Mouse (Mus musculus): Measurements from ENCODE around the gene Gjc2. TPM values are rescaled to one million over a fixed set of nuclear protein-coding genes. Genes with fewer than 3 reads are reported as not detected.
A peak's percentile ranks its signal among the peaks of the same experiment; 100 is the strongest.

Gene Gjc2
- total and polyA plus RNA-seq, 2 experiments from 2014 or later, result 0.31 to 0.76 TPM

DNA sequence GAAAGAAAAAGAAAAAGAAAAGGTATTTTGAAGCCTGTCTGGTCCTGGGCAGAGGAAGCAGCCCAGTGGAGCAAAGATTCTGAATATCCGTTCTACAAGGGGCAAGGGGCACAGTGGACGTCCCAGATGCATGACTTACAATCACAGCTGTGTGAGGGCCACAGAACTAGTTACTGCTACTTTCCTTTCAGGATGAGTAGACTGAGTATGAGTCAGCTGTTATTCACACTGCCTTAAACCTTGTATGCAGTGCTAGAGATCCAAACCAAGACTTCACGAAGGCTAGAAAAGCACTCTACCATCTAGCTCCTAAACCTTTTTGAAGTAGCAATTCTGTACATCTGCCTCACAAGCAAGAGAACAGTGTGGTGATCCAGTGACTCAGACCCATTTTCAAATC, 43.2 kb upstream of the Gjc2 start:
- 57% methylated on average over 3 of the region's 3 CpGs for WGBS

DNA sequence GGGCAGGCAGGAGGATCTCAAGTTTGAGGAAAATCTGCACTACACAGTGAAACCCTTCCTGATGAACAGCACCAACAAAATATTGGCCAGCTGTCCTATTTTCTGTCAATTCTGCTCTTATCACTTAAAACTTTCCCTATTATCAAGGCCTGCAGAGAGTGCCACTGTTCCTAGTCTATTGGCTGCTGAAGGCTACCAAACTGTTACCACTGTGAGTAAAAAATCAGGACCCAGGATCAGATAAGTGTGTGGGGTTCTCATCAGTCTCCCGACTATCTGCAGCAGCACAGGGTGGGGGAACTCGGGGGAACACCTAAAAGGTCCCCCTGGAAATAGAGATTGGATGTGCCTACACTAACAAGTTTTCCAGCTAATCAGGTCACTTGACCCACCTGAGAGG, 42.2 kb upstream of the Gjc2 start:
- 83% methylated on average over 2 of the region's 2 CpGs for WGBS
- Histone ChIP-seq H3K4me2 (ENCODE audit: low read depth) (no peak overlapping the region), H3K36me3 (ENCODE audit: insufficient read depth) (no peaks in the 10 kb centered on the region), H3K9ac (no peak overlapping the region), H3K27me3 (ENCODE audit: insufficient read depth, low read length) (no peaks in the 10 kb centered on the region), H3K9me3 (ENCODE audit: low read length) (no peaks in the 10 kb centered on the region), H3K4me1 (ENCODE audit: insufficient read depth) (peaks cover 33% of the 10 kb centered on the region), H3K4me3 (ENCODE audit: low read depth, low read length) (no peak overlapping the region), H3K27ac (ENCODE audit: low read depth, low read length) (no peak overlapping the region)
- ATAC-seq (no peak), DNase-seq (no peak)
- no peak for TF ChIP-seq CTCF (IDR thresholded peaks at IDR 0.05; ENCODE audit: low read depth)

More for the DNA sequence above, 43.2 kb upstream of the Gjc2 start:
- peaks cover 33% of the 10 kb centered on the region for H3K4me1 ChIP-seq (ENCODE audit: insufficient read depth)
- ATAC-seq (no peak), DNase-seq (no peak)
- no peak for TF ChIP-seq CTCF (IDR thresholded peaks at IDR 0.05; ENCODE audit: low read depth)
- H3K4me2 ChIP-seq (ENCODE audit: low read depth), result peak overlapping the region; percentile 92
- H3K27me3 ChIP-seq (ENCODE audit: insufficient read depth, low read length), result no peaks in the 10 kb centered on the region
- H3K4me3 ChIP-seq (ENCODE audit: low read depth, low read length), result peak overlapping the region; percentile 99
- H3K27ac ChIP-seq (ENCODE audit: low read depth, low read length), result no peak overlapping the region
- H3K36me3 ChIP-seq (ENCODE audit: insufficient read depth), result no peaks in the 10 kb centered on the region
- H3K9me3 ChIP-seq (ENCODE audit: low read length), result no peaks in the 10 kb centered on the region
- peak overlapping the region; percentile 96; the same call in 1 of the 2 replicates for H3K9ac ChIP-seq

DNA sequence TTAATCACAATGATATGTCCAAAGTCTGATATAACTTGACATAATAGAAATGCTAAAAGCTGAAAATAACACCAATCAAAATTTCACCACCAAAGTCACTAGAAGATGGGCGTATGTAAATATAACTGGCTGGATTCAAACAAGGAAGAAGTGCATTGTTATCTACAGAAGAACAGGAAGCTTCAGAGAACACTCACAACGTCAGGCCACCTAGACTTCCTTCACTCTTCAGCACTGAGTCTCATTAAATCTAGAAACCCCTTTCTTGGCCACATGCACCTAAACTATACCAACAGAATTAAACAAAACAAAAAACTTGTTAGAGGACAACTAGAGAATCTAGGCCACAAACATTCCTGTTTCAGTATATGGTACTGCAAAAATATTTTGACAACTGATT, 41.5 kb upstream of the Gjc2 start:
- H3K9me3 ChIP-seq (ENCODE audit: low read length), result no peaks in the 10 kb centered on the region
- H3K4me3 ChIP-seq (ENCODE audit: low read depth, low read length), result no peak overlapping the region
- no peak for TF ChIP-seq CTCF (IDR thresholded peaks at IDR 0.05; ENCODE audit: low read depth)
- H3K4me2 ChIP-seq (ENCODE audit: low read depth), result no peak overlapping the region
- no peak for DNase-seq
- H3K9ac ChIP-seq, result no peak overlapping the region
- ATAC-seq, result no peak
- no peaks in the 10 kb centered on the region for H3K27me3 ChIP-seq (ENCODE audit: insufficient read depth, low read length)
- H3K27ac ChIP-seq (ENCODE audit: low read depth, low read length), result no peak overlapping the region
- 71% methylated on average over 2 of the region's 2 CpGs for WGBS
- no peaks in the 10 kb centered on the region for H3K36me3 ChIP-seq (ENCODE audit: insufficient read depth)
- peaks cover 33% of the 10 kb centered on the region for H3K4me1 ChIP-seq (ENCODE audit: insufficient read depth)

DNA sequence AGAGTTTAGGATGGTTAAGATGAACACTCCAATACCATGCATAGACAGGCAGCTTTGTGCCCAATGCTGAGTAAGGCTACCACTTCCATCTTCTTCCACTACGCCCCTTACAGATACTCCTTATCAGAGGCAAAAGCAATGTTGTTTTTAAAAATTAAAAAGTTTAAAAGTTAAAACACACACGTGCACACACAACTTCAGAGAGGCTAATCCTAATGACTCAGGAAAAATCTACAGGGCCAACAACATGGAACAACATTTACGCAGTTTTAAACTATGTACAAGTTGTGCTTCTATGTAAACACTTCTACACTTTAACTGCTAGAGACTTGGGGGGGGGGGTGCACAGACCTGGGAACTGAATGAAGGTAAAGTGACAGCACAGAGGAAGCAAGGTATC, 41.0 kb upstream of the Gjc2 start:
- no peak for TF ChIP-seq CTCF (IDR thresholded peaks at IDR 0.05; ENCODE audit: low read depth)
- DNase-seq, result no peak
- ATAC-seq, result no peak
- Histone ChIP-seq H3K9ac (no peak overlapping the region), H3K36me3 (ENCODE audit: insufficient read depth) (no peaks in the 10 kb centered on the region), H3K27ac (ENCODE audit: low read depth, low read length) (no peak overlapping the region), H3K9me3 (ENCODE audit: low read length) (no peaks in the 10 kb centered on the region), H3K4me2 (ENCODE audit: low read depth) (no peak overlapping the region), H3K27me3 (ENCODE audit: insufficient read depth, low read length) (no peaks in the 10 kb centered on the region), H3K4me3 (ENCODE audit: low read depth, low read length) (no peak overlapping the region), H3K4me1 (ENCODE audit: insufficient read depth) (peaks cover 33% of the 10 kb centered on the region)
- 97% methylated on average over 3 of the region's 3 CpGs for WGBS

DNA sequence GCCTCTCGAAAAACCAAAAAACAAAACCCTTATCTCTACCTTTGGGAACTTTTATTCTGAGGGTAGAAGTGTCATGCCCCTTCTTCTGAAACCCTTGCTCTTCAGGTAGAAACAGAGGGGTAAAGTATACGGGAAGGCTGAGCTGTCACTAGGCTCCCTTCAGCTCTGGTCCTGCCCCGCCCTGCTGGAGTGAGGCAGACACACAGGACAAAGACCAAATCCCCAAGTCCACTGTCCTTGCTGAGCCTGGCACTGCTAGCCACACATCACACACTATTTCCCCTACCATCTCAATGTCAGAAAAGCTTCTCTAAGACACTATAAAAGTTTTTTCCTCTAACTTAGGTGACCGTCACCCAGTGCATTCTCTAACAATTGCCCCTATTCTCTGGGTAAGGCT, 39.3 kb upstream of the Gjc2 start:
- no peak overlapping the region for H3K4me3 ChIP-seq (ENCODE audit: low read depth, low read length)
- no peak overlapping the region for H3K4me2 ChIP-seq (ENCODE audit: low read depth)
- H3K4me1 ChIP-seq (ENCODE audit: insufficient read depth), result peaks cover 27% of the 10 kb centered on the region
- no peak for DNase-seq
- no peak for TF ChIP-seq CTCF (IDR thresholded peaks at IDR 0.05; ENCODE audit: low read depth)
- WGBS, result 91% methylated on average over 4 of the region's 4 CpGs
- H3K27me3 ChIP-seq (ENCODE audit: insufficient read depth, low read length), result no peaks in the 10 kb centered on the region
- no peak overlapping the region for H3K27ac ChIP-seq (ENCODE audit: low read depth, low read length)
- H3K9ac ChIP-seq, result no peak overlapping the region
- H3K36me3 ChIP-seq (ENCODE audit: insufficient read depth), result no peaks in the 10 kb centered on the region
- H3K9me3 ChIP-seq (ENCODE audit: low read length), result no peaks in the 10 kb centered on the region
- no peak for ATAC-seq

DNA sequence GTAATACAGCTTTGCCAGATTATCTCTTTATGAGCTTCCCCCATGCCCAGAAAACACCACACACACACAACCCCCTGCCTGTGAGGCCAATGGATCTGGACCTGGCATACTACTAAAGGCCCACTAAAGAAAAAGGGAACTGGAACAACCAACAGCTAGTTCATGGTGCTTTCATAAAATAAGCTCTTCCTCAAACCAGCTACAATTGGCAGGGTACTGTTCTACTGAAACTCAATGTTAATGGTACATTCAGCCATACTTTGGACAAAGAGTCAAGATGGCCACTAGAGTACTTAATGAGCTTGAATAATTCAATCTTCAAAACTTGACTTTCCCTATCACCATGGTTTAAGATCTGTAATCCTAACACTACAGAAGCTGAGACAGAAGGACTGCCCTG, 38.6 kb upstream of the Gjc2 start:
- TF ChIP-seq CTCF (IDR thresholded peaks at IDR 0.05; ENCODE audit: low read depth), result no peak
- H3K4me1 ChIP-seq (ENCODE audit: insufficient read depth), result peaks cover 24% of the 10 kb centered on the region
- ATAC-seq, result no peak

DNA sequence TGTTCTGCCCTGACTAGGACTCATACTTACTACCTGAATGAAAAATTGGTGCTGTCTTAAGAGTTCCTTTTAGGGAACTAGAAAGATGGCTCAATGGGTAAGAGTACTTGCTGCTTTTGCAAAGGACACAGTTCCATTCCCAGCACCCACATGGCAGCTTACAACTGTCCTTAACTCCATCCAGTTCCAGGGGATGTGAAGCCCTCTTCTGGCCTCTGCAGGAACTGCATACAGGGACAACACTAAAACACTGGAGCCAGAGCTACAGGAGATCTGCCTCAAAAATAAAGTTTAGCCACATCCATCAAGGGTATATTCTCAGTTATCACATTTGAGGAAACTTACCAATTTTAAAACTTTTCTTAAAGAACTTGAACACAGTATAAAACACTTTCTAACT, 36.1 kb upstream of the Gjc2 start:
- Histone ChIP-seq H3K9me3 (ENCODE audit: low read length) (no peaks in the 10 kb centered on the region), H3K4me2 (ENCODE audit: low read depth) (no peak overlapping the region), H3K4me3 (ENCODE audit: low read depth, low read length) (no peak overlapping the region), H3K9ac (no peak overlapping the region), H3K4me1 (ENCODE audit: insufficient read depth) (0 out of 2 replicates have a peak, but pooled peaks cover 7% of the 10 kb centered on the region), H3K27ac (ENCODE audit: low read depth, low read length) (no peak overlapping the region), H3K36me3 (ENCODE audit: insufficient read depth) (no peaks in the 10 kb centered on the region), H3K27me3 (ENCODE audit: insufficient read depth, low read length) (no peaks in the 10 kb centered on the region)
- ATAC-seq, result no peak
- DNase-seq, result no peak
- peak; percentile 50 for TF ChIP-seq CTCF (IDR thresholded peaks at IDR 0.05; ENCODE audit: low read depth)

More for the DNA sequence above, 38.6 kb upstream of the Gjc2 start:
- H3K4me3 ChIP-seq (ENCODE audit: low read depth, low read length), result no peak overlapping the region
- no peak for DNase-seq
- no peaks in the 10 kb centered on the region for H3K36me3 ChIP-seq (ENCODE audit: insufficient read depth)
- no peak overlapping the region for H3K4me2 ChIP-seq (ENCODE audit: low read depth)
- no peak overlapping the region for H3K9ac ChIP-seq
- H3K27ac ChIP-seq (ENCODE audit: low read depth, low read length), result no peak overlapping the region
- H3K27me3 ChIP-seq (ENCODE audit: insufficient read depth, low read length), result no peaks in the 10 kb centered on the region
- H3K9me3 ChIP-seq (ENCODE audit: low read length), result no peaks in the 10 kb centered on the region

All from forebrain, postnatal 0 days (tissue).